Mouse (Mus musculus) limb, embryonic 14.5 days (tissue): Measurements from ENCODE around the gene Ndufa4. TPM values are rescaled to one million over a fixed set of nuclear protein-coding genes. Genes with fewer than 3 reads are reported as not detected.
"Not testable (repeated sequence)": the region's sequence is repeated elsewhere in the genome, so short reads cannot be mapped to it uniquely, and the experiment has no call there.

ENCODE experiments used
- ATAC-seq: fragments of 200-750 bp; cut with Nextera tagmentation; 2 replicates; pipeline ENCODE4 v1.8.0; 2017; ENCODE audit warnings: low read depth, moderate number of reproducible peaks, moderate TSS enrichment; ENCODE audit not compliant: low FRiP score
- DNase-seq: peaks from one replicate; pipeline ENCODE4 v3.0.0-alpha.2; 2015; ENCODE audit warnings: low spot score
- H3K27ac ChIP-seq: fragments of 300-500 bp; sonication (generic); replicated peaks from 2 replicates; pipeline ENCODE4 v1.5.1; 2014; ENCODE audit warnings: low read depth, mild to moderate bottlenecking, low read length, moderate library complexity, mixed read lengths
- H3K27me3 ChIP-seq: fragments of 300-500 bp; sonication (generic); 2 replicates; pipeline ENCODE4 v1.6.1; 2014; ENCODE audit warnings: low read length, mixed read lengths; ENCODE audit not compliant: control insufficient read depth, insufficient read depth
- H3K36me3 ChIP-seq: fragments of 300-500 bp; sonication (generic); 2 replicates; pipeline ENCODE4 v1.6.1; 2014; ENCODE audit warnings: mild to moderate bottlenecking, low read length, moderate library complexity, mixed read lengths; ENCODE audit not compliant: control insufficient read depth, insufficient read depth
- H3K4me1 ChIP-seq: fragments of 300-500 bp; sonication (generic); 2 replicates; pipeline ENCODE4 v1.6.1; 2014; ENCODE audit warnings: antibody characterized with exemption, low read length, mixed read lengths; ENCODE audit not compliant: control insufficient read depth, insufficient read depth
- H3K4me2 ChIP-seq: fragments of 300-500 bp; sonication (generic); replicated peaks from 2 replicates; pipeline ENCODE4 v1.6.1; 2014; ENCODE audit warnings: low read depth, mild to moderate bottlenecking, low read length, moderate library complexity; ENCODE audit not compliant: severe bottlenecking
- H3K4me3 ChIP-seq: fragments of 300-500 bp; sonication (generic); replicated peaks from 2 replicates; pipeline ENCODE4 v1.5.1; 2014; ENCODE audit warnings: low read length
- H3K9ac ChIP-seq: fragments of 300-500 bp; sonication (generic); 2 replicates; pipeline ENCODE4 v1.6.1; 2014; ENCODE audit warnings: mild to moderate bottlenecking, low read depth, low read length, moderate library complexity; ENCODE audit not compliant: severe bottlenecking
- H3K9me3 ChIP-seq: fragments of 300-500 bp; sonication (generic); 2 replicates; pipeline ENCODE4 v1.6.1; 2016; ENCODE audit warnings: low read length; ENCODE audit not compliant: control insufficient read depth
- POLR2A ChIP-seq: fragments of 200-500 bp; IDR thresholded peaks from 2 replicates; pipeline ENCODE4 v1.8.0; 2012; ENCODE audit warnings: inconsistent platforms, mild to moderate bottlenecking, moderate library complexity, borderline replicate concordance; ENCODE audit not compliant: insufficient read depth, insufficient read length; ENCODE audit errors: extremely low read depth
- WGBS: fragments of 180-500 bp; shearing (Covaris S2); extraction: QIAGEN DNeasy Blood & Tissue Kit; methylation state at CpG from one replicate; pipeline ENCODE4 v1.1.7; 2014; 5-methylcytosine and 5-hydroxymethylcytosine counted together
- polyA plus RNA-seq, 2 experiments: library from polyadenylated mRNA; depleted of rRNA in 1 of 2; stranded (reverse) in 1 of 2; unstranded in 1 of 2; fragments of >200 nt; fragmentation: Nextera tagmentation in 1 of 2; extraction: Ambion mirVana in 1 of 2; gene quantifications; 2 replicates each; pipeline versions ENCODE4 v1.2.1 to v1.2.3; 2012 to 2014

Ndufa4 gene
- polyA plus RNA-seq, 2 experiments, result 543 to 828 TPM

DNA sequence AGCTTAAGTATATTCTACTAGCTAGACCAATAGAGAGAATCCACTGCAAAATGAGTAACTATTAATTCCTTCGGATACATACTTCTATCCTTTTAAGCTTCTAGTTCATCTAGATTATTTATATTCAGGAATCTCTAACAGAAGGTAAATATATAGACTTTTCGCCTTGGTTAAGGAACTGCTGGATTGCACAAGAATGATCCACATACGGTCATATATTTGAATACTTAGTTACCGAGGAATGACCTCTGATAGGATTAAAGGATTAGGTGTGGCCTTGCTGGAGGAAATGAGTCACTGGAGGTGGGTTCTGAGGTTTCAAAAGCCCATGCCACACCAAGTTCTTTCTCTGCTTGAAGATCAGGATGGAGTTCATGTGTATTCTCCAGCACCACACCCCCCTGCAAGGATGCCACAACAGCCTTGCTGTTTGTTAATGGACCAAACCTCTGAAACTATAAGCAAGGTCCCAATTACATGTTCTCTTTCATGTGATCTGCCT is 6.4 kb downstream of the Ndufa4 start:
- Histone ChIP-seq H3K27me3 (no peaks in the 10 kb centered on the region), H3K9ac (no peak overlapping the region), H3K36me3 (peaks cover 45% of the 10 kb centered on the region), H3K4me2 (no peak overlapping the region), H3K4me3 (no peak overlapping the region), H3K9me3 (no peaks in the 10 kb centered on the region), H3K4me1 (no peaks in the 10 kb centered on the region), H3K27ac (no peak overlapping the region)
- DNase-seq (no peak), ATAC-seq (no peak)
- WGBS, result 85% methylated on average over 4 of the region's 4 CpGs
- no peak for TF ChIP-seq POLR2A

DNA sequence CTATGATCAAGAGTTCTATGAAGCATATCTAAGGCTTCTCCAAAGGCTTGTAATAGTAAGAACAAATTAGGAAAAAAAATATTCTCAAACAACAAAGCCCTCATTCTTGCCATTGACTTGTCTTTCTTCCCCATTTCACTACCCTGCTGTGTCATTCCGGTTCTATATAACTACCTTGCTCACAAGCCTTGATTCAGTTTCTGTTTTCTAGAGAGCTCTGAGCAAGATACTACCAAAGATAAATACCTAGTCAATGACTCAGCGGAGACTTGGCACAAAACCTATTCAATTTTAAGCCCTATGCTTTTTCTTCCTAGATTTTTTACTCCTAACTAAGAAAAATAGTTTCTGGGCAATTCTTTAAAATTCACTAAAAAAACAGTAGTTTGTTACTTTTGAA is 31.9 kb downstream of the Ndufa4 start:
- H3K36me3 ChIP-seq, H3K27me3 ChIP-seq, DNase-seq, H3K9ac ChIP-seq, H3K4me2 ChIP-seq, H3K4me1 ChIP-seq, H3K4me3 ChIP-seq, H3K9me3 ChIP-seq, ATAC-seq, H3K27ac ChIP-seq: not testable (repeated sequence)
- no CpG with 5 or more reads among the region's 2 CpGs for WGBS

Other genes starting within 250 kb of the Ndufa4 start
- 36.2 and 43.1 TPM in 2 replicates for gene Phf14, start 312 bp upstream of the Ndufa4 start, polyA plus RNA-seq (2012; rRNA removed)
- gene Phf14, start 312 bp upstream of the Ndufa4 start, polyA plus RNA-seq (2014; fragmentation: Nextera tagmentation; extraction: Ambion mirVana), result 101 and 102 TPM in 2 replicates